Mouse (Mus musculus) erythroblast, embryonic 14.5 days (primary cell): Measurements from ENCODE around the gene Ccn5.

Source experiments
- GATA1 ChIP-seq: IDR thresholded peaks from 2 replicates; pipeline ENCODE4 v1.6.1; 2012; ENCODE audit warnings: low read length, inconsistent platforms, mixed read lengths
- TAL1 ChIP-seq: IDR thresholded peaks from 3 replicates; pipeline ENCODE4 v1.6.1; 2012; ENCODE audit warnings: low read length, inconsistent platforms, mixed read lengths

GRCm38 (mm10) chr2:163869783-163870182, 49.1 kb downstream of the Ccn5 start:
- no peak for TF ChIP-seq TAL1
- TF ChIP-seq GATA1, result no peak
